Mouse (Mus musculus) naive thymus-derived CD4-positive, alpha-beta T cell, adult 2 months (primary cell): ENCODE measurements at regions not wholly inside any gene's neighbourhood (a gene's known extent, or its start where the extent isn't known, plus 50 kb on each side); places are given as distances from the start of the nearest gene placed in this dataset.

Experiments
- DNase-seq: peaks from one replicate; pipeline ENCODE4 v3.0.0-alpha.2; 2011; ENCODE audit warnings: low read depth

DNA sequence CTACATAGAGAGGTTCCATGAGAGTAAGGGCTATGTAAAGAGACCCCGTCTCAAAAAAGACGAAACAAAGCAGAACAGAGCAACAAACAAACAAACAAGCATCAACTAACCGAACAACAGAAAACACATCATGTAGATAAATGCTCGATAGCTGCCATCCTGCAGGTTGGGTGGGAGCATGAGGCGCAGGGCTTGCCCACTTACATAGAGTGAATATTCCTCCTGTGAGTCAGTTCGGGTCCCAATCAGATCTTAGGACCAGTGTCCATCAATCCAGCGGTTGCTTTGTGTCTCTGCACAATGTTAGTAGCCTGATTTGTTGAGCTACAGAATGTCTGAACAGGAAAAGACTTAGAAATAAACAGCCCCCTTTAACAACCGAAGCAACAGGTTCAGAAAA is 129.4 kb upstream of the Rcn1 start:
- DNase-seq = no peak

GRCm38 (mm10) chr2:105544099-105544498 is 124.6 kb upstream of the Pax6 start:
- no peak for DNase-seq

- DNase-seq = no peak
Measured at GRCm38 (mm10) chr2:105552092-105552491, 116.6 kb upstream of the Pax6 start.

GRCm38 (mm10) chr2:105586782-105587181 is 81.9 kb upstream of the Pax6 start:
- DNase-seq = no peak

GRCm38 (mm10) chr2:105594131-105594530 is 74.6 kb upstream of the Pax6 start:
- no peak for DNase-seq

- no peak for DNase-seq
Measured at GRCm38 (mm10) chr2:105604553-105605116, 64.1 kb upstream of the Pax6 start.

DNA sequence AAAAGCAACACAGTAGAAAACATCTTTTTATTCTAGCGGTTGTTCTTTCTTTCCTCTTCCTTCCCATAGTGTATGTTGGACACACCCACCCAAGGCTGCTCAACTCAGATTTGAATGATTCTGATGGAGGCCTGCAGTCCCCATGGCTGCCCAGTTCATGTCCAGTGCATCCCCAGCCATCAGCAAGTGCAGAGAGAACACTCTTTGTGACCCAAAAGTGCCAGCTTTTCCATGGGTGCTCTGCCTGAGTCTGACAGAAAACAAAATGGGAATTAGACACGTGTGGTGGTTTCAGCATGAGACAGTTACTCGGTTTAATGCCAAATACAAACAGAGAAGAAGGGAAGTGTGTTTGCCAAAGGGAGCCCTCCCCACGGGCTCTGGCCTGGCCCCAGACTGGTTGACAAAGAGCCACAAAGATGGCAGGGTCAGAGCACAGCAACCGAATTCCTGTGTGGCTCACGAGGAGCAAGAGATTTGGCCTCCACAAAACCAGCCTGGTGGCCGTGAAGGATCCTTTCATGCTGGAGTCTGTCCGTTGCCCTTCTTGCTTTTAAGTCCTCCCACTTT is 60.6 kb upstream of the Pax6 start:
- no peak for DNase-seq

- DNase-seq = no peak
Measured at GRCm38 (mm10) chr2:105608756-105609155, 59.9 kb upstream of the Pax6 start.

DNA sequence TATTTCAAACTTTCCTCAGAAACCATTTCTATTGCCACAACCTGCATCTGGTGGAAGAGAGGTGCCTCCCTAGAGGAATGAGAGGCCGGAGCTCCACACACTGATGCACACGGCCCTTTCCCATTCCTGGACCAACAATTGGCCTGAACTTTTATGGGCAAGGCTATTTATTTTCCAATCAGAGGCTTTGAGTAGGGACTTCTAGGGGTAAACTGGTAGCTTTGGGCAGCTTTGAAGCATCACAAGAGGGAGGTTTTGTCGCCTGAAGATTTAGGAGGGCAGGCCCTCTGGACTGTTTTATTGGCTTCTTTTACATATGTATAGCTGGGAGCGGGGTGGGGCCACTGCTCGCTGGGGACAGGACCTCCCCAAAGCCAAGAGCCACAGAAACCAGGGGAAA is 57.7 kb upstream of the Pax6 start:
- DNase-seq = no peak

GRCm38 (mm10) chr2:105611651-105612050 is 57.0 kb upstream of the Pax6 start:
- no peak for DNase-seq

DNA sequence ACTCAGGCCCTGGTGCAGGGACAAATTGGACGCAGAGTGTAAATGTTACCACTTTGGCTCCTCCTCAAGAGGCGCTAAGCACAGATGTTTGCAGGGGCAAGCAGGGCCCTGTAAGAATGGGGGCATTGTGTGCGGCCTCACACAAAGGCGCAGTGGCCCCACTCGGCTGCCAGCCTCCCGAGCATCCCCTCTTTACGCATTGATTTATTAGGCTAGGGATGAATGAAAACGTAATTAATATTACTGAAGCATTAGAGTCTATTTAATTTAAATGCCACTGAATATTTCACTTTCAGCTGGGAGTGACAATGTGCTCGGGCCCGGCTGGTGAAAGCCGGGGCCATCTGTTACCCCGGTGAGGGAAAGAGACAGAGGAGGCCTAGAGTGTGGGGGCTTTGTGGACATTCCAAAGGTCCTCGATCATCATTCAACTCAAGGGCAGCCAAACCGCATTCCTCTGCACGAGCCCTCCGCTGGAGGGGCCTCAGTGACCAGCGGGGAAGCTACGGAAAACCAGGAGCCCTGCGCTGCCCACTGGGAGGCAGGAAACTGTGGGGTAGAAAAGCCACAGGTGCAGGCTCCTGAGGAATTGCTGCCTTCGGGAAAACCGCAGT is 56.5 kb upstream of the Pax6 start:
- no peak for DNase-seq

GRCm38 (mm10) chr2:105612706-105613105 is 56.0 kb upstream of the Pax6 start:
- no peak for DNase-seq

DNA sequence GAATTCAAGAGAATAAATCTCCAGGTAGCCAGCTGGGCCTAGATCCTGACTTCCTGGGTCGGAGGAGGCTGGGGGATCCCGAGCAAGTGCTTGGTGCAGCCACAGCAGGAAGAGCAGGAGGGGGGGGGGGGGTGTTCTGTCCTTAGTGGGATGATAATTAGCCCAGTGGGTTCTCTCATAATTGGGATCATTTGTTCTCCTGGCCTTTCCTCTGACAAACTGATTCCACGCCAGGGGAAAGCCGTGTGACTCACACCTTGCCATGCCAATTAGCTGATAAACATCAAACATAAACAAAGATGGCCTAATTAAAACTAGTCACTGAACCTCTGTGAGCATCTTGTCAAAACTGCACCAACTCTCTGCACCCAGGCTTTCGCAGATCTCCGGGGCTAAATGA is 55.5 kb upstream of the Pax6 start:
- no peak for DNase-seq

- DNase-seq = no peak
Measured at GRCm38 (mm10) chr2:105615891-105616733, 52.6 kb upstream of the Pax6 start.
